Mouse (Mus musculus) mesoderm, embryonic 11.5 days (tissue): ENCODE results near the gene Parp8.

Experiments
- DNase-seq: peaks from one replicate; pipeline ENCODE4 v3.0.0-alpha.2; 2012; ENCODE audit warnings: low read depth, low spot score

Gene Parp8

GRCm38 (mm10) chr13:117018676-117019075, 6.7 kb downstream of the Parp8 start:
- no peak for DNase-seq

- DNase-seq: no peak
These were observed 11.8 kb downstream of the Parp8 start for GRCm38 (mm10) chr13:117013516-117013915.

- no peak for DNase-seq
These were observed 13.3 kb downstream of the Parp8 start for GRCm38 (mm10) chr13:117012031-117012430.

- DNase-seq: no peak
These were observed 15.2 kb downstream of the Parp8 start for GRCm38 (mm10) chr13:117010143-117010542.

- DNase-seq: no peak
These were observed 17.0 kb downstream of the Parp8 start for GRCm38 (mm10) chr13:117008021-117009015.

- DNase-seq: no peak
These were observed 17.8 kb downstream of the Parp8 start for GRCm38 (mm10) chr13:117007566-117007965.

GRCm38 (mm10) chr13:117006638-117007037, 18.7 kb downstream of the Parp8 start:
- DNase-seq: no peak

GRCm38 (mm10) chr13:117000493-117000892, 24.8 kb downstream of the Parp8 start:
- DNase-seq: no peak

- DNase-seq: no peak
These were observed 33.8 kb downstream of the Parp8 start for GRCm38 (mm10) chr13:116991560-116991959.

GRCm38 (mm10) chr13:116990327-116990726, 35.0 kb downstream of the Parp8 start:
- no peak for DNase-seq

- DNase-seq: no peak
These were observed 36.6 kb downstream of the Parp8 start for GRCm38 (mm10) chr13:116988706-116989105.

GRCm38 (mm10) chr13:116988208-116988607, 37.1 kb downstream of the Parp8 start:
- no peak for DNase-seq

GRCm38 (mm10) chr13:116987284-116987683, 38.1 kb downstream of the Parp8 start:
- DNase-seq: no peak

GRCm38 (mm10) chr13:116986658-116987057, 38.7 kb downstream of the Parp8 start:
- no peak for DNase-seq

GRCm38 (mm10) chr13:116974081-116974860, 51.1 kb downstream of the Parp8 start:
- no peak for DNase-seq

- DNase-seq: no peak
These were observed 51.8 kb downstream of the Parp8 start for GRCm38 (mm10) chr13:116973491-116973890.

- DNase-seq: no peak
These were observed 53.2 kb downstream of the Parp8 start for GRCm38 (mm10) chr13:116972036-116972611.

GRCm38 (mm10) chr13:116970706-116971428, 54.5 kb downstream of the Parp8 start:
- DNase-seq: no peak

- no peak for DNase-seq
These were observed 55.7 kb downstream of the Parp8 start for GRCm38 (mm10) chr13:116969650-116970049.

- DNase-seq: no peak
These were observed 56.4 kb downstream of the Parp8 start for GRCm38 (mm10) chr13:116968906-116969305.

GRCm38 (mm10) chr13:116967459-116967858, 57.9 kb downstream of the Parp8 start:
- no peak for DNase-seq
